23 mouse cellular contexts compared by ENCODE assay signal in genomic region chr11:43257781-43258180, GRCm38 (mm10).
DNase-seq lines count a peak whose midpoint lies in the region; ATAC-seq and TF ChIP-seq lines count a peak whose summit lies in the region.
"Had no signal": no experiment of that assay in that cellular context is flagged by ENCODE, and none has a peak within 500 bp of the region (broad histone marks: within the 10 kb centered on the region; RNA-seq: fewer than 3 reads in every experiment).

No protein-coding gene starts in this region.

- H3K9me3 ChIP-seq in forebrain, embryonic 14.5 days (replicated peaks; ENCODE audit: control insufficient read depth, low read length): no peaks in the 10 kb centered on the region
- no peaks in the 10 kb centered on the region for H3K9me3 ChIP-seq in forebrain, postnatal 0 days (ENCODE audit: low read length)
- H3K9me3 ChIP-seq: heart, embryonic 12.5 days; hindbrain, embryonic 13.5 days; limb, embryonic 15.5 days; liver, embryonic 15.5 days; neural tube, embryonic 15.5 days; stomach, embryonic 15.5 days had no signal

- H3K9ac ChIP-seq in forebrain, embryonic 14.5 days (ENCODE audit: low read length): no peak overlapping the region
- no peak overlapping the region for H3K9ac ChIP-seq in forebrain, postnatal 0 days
- H3K9ac ChIP-seq: heart, embryonic 12.5 days; hindbrain, embryonic 13.5 days; limb, embryonic 15.5 days; liver, embryonic 15.5 days; neural tube, embryonic 15.5 days; stomach, embryonic 15.5 days had no signal

- intact Hi-C loops in left cerebral cortex, postnatal 14 days (cut with DNase I): no loop called here
- intact Hi-C loops in left cerebral cortex, adult 2 months (cut with DNase I): no loop called here

- no peak for TF ChIP-seq CTCF in forebrain, postnatal 0 days (IDR thresholded peaks at IDR 0.05; ENCODE audit: low read depth)
- TF ChIP-seq CTCF in left cerebral cortex, adult 2 months (IDR thresholded peaks at IDR 0.05): no peak

- peak; percentile 20 for DNase-seq in forebrain, embryonic 14.5 days (ENCODE audit: low spot score)
- no peak for DNase-seq in forebrain, postnatal 0 days
- DNase-seq in left cerebral cortex, postnatal 14 days (ENCODE audit: low spot score in 2 of 2): peak; percentile 13 to 35
- DNase-seq in left cerebral cortex, adult 2 months (ENCODE audit: extremely low spot score in 1 of 2, low spot score in 2 of 2): no peak
- DNase-seq in NIH3T3 (ENCODE audit: low read depth): peak; percentile 11
- DNase-seq in adrenal gland, postnatal 36 days: peak; percentile 36 to 60
- DNase-seq in gastrocnemius, postnatal 25 days: no peak
- DNase-seq: B cell, adult 2 months; cerebellum, adult 8-10 months; heart, adult 11 months; heart, postnatal 14 days; right cerebral cortex, postnatal 25 days; thymus, adult 18-20 months; thymus, postnatal 4 days had no signal

- no peak overlapping the region for H3K4me3 ChIP-seq in forebrain, embryonic 14.5 days (ENCODE audit: low read depth, low read length)
- H3K4me3 ChIP-seq in forebrain, postnatal 0 days (ENCODE audit: low read depth, low read length): no peak overlapping the region
- H3K4me3 ChIP-seq in left cerebral cortex, adult 2 months: no peak overlapping the region
- H3K4me3 ChIP-seq: heart, embryonic 12.5 days; hindbrain, embryonic 13.5 days; limb, embryonic 15.5 days; liver, embryonic 15.5 days; neural tube, embryonic 15.5 days; stomach, embryonic 15.5 days had no signal

- H3K4me2 ChIP-seq in forebrain, embryonic 14.5 days (ENCODE audit: low read length): no peak overlapping the region
- no peak overlapping the region for H3K4me2 ChIP-seq in forebrain, postnatal 0 days (ENCODE audit: low read depth)
- H3K4me2 ChIP-seq: heart, embryonic 12.5 days; hindbrain, embryonic 13.5 days; limb, embryonic 15.5 days; liver, embryonic 15.5 days; neural tube, embryonic 15.5 days; stomach, embryonic 15.5 days had no signal

- ATAC-seq in forebrain, embryonic 14.5 days: no peak
- no peak for ATAC-seq in forebrain, postnatal 0 days
- ATAC-seq: forebrain, embryonic 16.5 days; inflammation-experienced regulatory T-cells, adult 6 months; midbrain, embryonic 16.5 days had no signal

- H3K36me3 ChIP-seq in forebrain, embryonic 14.5 days (ENCODE audit: control insufficient read depth, insufficient read depth, low read length): no peaks in the 10 kb centered on the region
- no peaks in the 10 kb centered on the region for H3K36me3 ChIP-seq in forebrain, postnatal 0 days (ENCODE audit: insufficient read depth)
- H3K36me3 ChIP-seq: heart, embryonic 12.5 days; hindbrain, embryonic 13.5 days; limb, embryonic 15.5 days; liver, embryonic 15.5 days; neural tube, embryonic 15.5 days; stomach, embryonic 15.5 days had no signal

- H3K4me1 ChIP-seq in forebrain, embryonic 14.5 days (ENCODE audit: control insufficient read depth, insufficient read depth, low read length): no peaks in the 10 kb centered on the region
- no peaks in the 10 kb centered on the region for H3K4me1 ChIP-seq in forebrain, postnatal 0 days (ENCODE audit: insufficient read depth)
- H3K4me1 ChIP-seq: hindbrain, embryonic 13.5 days; liver, embryonic 15.5 days; neural tube, embryonic 15.5 days; stomach, embryonic 15.5 days had no signal

- 85% methylated on average over 7 of the region's 7 CpGs for WGBS in forebrain, embryonic 14.5 days
- WGBS in forebrain, postnatal 0 days: 74% methylated on average over 7 of the region's 7 CpGs

- H3K27ac ChIP-seq in forebrain, embryonic 14.5 days (ENCODE audit: low read depth, low read length): no peak overlapping the region
- no peak overlapping the region for H3K27ac ChIP-seq in forebrain, postnatal 0 days (ENCODE audit: low read depth, low read length)
- H3K27ac ChIP-seq in left cerebral cortex, adult 2 months: no peak overlapping the region
- H3K27ac ChIP-seq: hindbrain, embryonic 13.5 days; limb, embryonic 15.5 days; liver, embryonic 15.5 days; neural tube, embryonic 15.5 days; stomach, embryonic 15.5 days had no signal

- no peaks in the 10 kb centered on the region for H3K27me3 ChIP-seq in forebrain, embryonic 14.5 days (replicated peaks; ENCODE audit: control insufficient read depth, insufficient read depth, low read length)
- H3K27me3 ChIP-seq in forebrain, postnatal 0 days (ENCODE audit: insufficient read depth, low read length): no peaks in the 10 kb centered on the region
- H3K27me3 ChIP-seq: heart, embryonic 12.5 days; hindbrain, embryonic 13.5 days; limb, embryonic 15.5 days; liver, embryonic 15.5 days; neural tube, embryonic 15.5 days; stomach, embryonic 15.5 days had no signal

Comparison
In these comparisons a context has a peak if more than half of its experiments do, and no peak if none do; other contexts are left out.
1. DNase-seq: peak in forebrain, embryonic 14.5 days (single experiment), left cerebral cortex, postnatal 14 days (2 of 2), NIH3T3 (single experiment) and adrenal gland, postnatal 36 days (2 of 2); none in forebrain, postnatal 0 days (single experiment), left cerebral cortex, adult 2 months (0 of 2) and gastrocnemius, postnatal 25 days (single experiment).